Mouse (Mus musculus) liver, adult 2 months (tissue): Measurements from ENCODE around the gene 1700010B08Rik. TPM values are rescaled to one million over a fixed set of nuclear protein-coding genes. Genes with fewer than 3 reads are reported as not detected.

Source experiments
- DNase-seq: peaks from one replicate; pipeline ENCODE4 v3.0.0-alpha.2; 2011; ENCODE audit warnings: low read depth, low spot score; ENCODE audit errors: extremely low read depth
- H3K27ac ChIP-seq: fragments of 200-500 bp; replicated peaks from 2 replicates; pipeline ENCODE4 v1.5.1; 2012; ENCODE audit warnings: low read depth, mild to moderate bottlenecking, control low read depth, inconsistent platforms, low read length; ENCODE audit not compliant: insufficient read depth
- H3K27me3 ChIP-seq: fragments of 200-500 bp; 2 replicates; pipeline ENCODE4 v1.6.1; 2012; ENCODE audit warnings: mild to moderate bottlenecking, moderate library complexity, low read length, inconsistent platforms; ENCODE audit not compliant: control insufficient read depth, insufficient read depth
- H3K36me3 ChIP-seq: fragments of 200-500 bp; 2 replicates; pipeline ENCODE4 v1.6.1; 2012; ENCODE audit warnings: low read length, inconsistent platforms; ENCODE audit not compliant: control insufficient read depth, insufficient read depth
- H3K4me1 ChIP-seq: fragments of 200-500 bp; 2 replicates; pipeline ENCODE4 v1.6.1; 2011; ENCODE audit warnings: low read length; ENCODE audit not compliant: control insufficient read depth, insufficient read depth
- H3K4me3 ChIP-seq: fragments of 200-500 bp; 2 replicates; pipeline ENCODE4 v1.5.1; 2011; ENCODE audit warnings: low read depth, mild to moderate bottlenecking, control low read depth, low read length, moderate library complexity; ENCODE audit not compliant: insufficient read depth
- H3K79me2 ChIP-seq: fragments of 200-500 bp; 2 replicates; pipeline ENCODE4 v1.6.1; 2012; ENCODE audit warnings: inconsistent platforms, mild to moderate bottlenecking, low read length, moderate library complexity; ENCODE audit not compliant: control insufficient read depth, insufficient read depth
- H3K9ac ChIP-seq: fragments of 200-500 bp; 2 replicates; pipeline ENCODE4 v1.6.1; 2012; ENCODE audit warnings: low read depth, mild to moderate bottlenecking, control low read depth, inconsistent platforms, low read length
- CTCF ChIP-seq: fragments of 200-500 bp; IDR thresholded peaks from 2 replicates; pipeline ENCODE4 v1.5.1; 2011; ENCODE audit warnings: low read depth, low read length, control low read depth
- POLR2A ChIP-seq: fragments of 200-500 bp; IDR thresholded peaks from 2 replicates; pipeline ENCODE4 v1.6.1; 2011; ENCODE audit warnings: low read length, control low read depth; ENCODE audit not compliant: insufficient read depth; ENCODE audit errors: extremely low read depth
- WGBS: fragments of 180-500 bp; shearing (Covaris S2); methylation state at CpG from one replicate; pipeline ENCODE4 v1.1.7; 2018; 5-methylcytosine and 5-hydroxymethylcytosine counted together
- polyA plus RNA-seq: library from polyadenylated mRNA; depleted of rRNA; stranded (reverse); fragments of >200 nt; gene quantifications from 2 replicates; pipeline ENCODE4 v1.2.3, GENCODE M21; 2012
- total RNA-seq: library from RNA; depleted of rRNA; stranded (reverse); fragments of >200 nt; gene quantifications from 2 replicates; pipeline ENCODE4 v1.2.3, GENCODE M21; 2014

The 1700010B08Rik gene
- total and polyA plus RNA-seq, 2 experiments, result not detected

DNA sequence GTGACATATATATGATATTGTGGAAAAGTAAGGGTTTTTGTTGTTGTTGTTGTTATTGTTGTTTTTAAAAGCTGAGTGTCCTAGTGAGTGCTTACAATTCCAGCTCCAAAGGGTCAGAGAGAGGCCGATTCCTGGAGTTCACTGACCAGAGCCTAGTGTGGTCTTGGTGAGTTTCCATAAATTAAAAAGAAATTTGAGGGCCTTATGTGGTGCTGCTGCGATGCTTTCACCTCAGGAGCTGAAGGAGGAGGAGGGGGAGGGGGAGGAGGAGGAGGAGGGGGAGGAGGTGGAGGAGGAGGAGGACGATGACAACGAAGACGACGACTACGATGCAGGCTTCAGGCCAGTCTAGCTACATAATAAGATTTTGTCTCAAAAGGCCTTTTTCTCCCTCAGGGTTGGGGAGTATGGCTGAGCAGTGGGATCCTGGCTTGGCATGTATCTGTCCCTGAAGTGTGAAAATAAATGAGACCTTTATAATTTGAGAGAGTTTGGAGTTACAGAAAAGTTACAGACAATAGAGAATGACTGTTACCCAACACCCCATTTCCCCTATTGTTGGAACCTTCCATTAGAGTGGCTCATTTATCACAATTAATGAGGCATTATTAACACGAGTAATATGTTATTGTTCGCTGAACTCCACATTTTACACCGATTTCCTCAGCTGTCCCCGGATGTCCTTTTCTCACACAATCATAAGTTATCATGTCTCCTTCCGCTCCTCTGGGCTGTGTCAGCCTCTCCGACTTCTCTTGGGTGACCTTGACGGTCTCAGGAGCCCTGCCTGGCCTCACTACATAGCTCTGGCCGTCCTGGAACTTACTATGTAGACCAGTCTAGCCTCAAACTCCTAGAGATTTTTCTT, 6.0 kb downstream of the 1700010B08Rik start:
- Histone ChIP-seq H3K27me3 (no peaks in the 10 kb centered on the region), H3K36me3 (no peaks in the 10 kb centered on the region), H3K4me1 (no peaks in the 10 kb centered on the region), H3K4me3 (no peak overlapping the region), H3K27ac (no peak overlapping the region), H3K9ac (no peak overlapping the region), H3K79me2 (no peaks in the 10 kb centered on the region)
- 76% methylated on average over 15 of the region's 15 CpGs for WGBS
- DNase-seq, result no peak
- TF ChIP-seq CTCF (no peak), POLR2A (no peak)

DNA sequence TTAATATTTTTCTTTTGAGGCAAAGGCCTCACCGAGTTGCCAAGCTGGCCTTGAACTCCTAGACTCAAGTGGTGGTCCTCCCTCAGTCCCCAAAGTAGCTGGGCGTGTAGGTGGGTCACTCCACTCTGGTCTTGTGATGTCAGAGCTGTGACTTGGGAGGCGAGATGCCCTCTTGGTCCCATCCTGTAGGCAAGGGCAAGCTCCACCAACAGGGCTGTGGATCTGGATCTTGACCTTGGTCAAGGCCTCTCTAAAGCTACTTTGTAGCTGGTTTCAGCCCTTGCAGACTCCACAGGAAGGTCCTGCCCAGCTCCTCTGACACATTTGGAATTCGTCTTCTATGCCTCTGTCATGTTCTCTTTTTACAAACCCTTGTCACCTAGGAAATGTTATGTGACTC, 6.6 kb downstream of the 1700010B08Rik start:
- H3K4me1 ChIP-seq, result no peaks in the 10 kb centered on the region
- TF ChIP-seq POLR2A (no peak), CTCF (no peak)
- H3K79me2 ChIP-seq, result no peaks in the 10 kb centered on the region
- no peaks in the 10 kb centered on the region for H3K27me3 ChIP-seq
- H3K4me3 ChIP-seq, result no peak overlapping the region
- no peak overlapping the region for H3K27ac ChIP-seq
- no peaks in the 10 kb centered on the region for H3K36me3 ChIP-seq
- WGBS, result 89% methylated on average over 4 of the region's 4 CpGs
- no peak for DNase-seq
- no peak overlapping the region for H3K9ac ChIP-seq

DNA sequence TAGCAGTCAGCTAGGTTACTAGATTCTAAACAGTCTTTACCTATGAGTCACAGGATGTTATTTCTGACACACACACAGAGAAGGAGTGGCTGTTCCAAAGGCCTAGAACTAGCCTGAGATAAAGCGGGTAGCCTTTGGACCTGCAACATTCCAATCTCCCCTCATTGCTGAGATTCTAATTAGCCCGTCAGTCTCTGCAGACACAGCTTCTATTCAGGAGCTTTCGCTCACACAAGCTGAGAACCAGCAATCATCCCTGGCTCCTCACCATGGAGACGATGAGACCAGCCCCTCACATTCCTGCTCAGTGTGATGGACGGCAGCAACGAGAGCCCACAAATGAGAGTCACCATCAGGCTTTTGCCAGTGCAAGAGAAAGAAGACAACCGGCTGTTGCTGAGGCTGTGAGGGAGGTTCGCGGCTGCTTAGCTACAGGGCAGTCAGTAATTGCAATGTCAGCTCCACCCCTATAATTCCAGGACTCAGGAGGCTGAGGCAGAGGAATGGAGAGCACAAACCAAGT, 11.3 kb downstream of the 1700010B08Rik start:
- Histone ChIP-seq H3K4me1 (no peaks in the 10 kb centered on the region), H3K27ac (no peak overlapping the region), H3K9ac (no peak overlapping the region), H3K36me3 (no peaks in the 10 kb centered on the region), H3K4me3 (no peak overlapping the region), H3K79me2 (no peaks in the 10 kb centered on the region), H3K27me3 (no peaks in the 10 kb centered on the region)
- 62% methylated on average over 9 of the region's 9 CpGs for WGBS
- no peak for DNase-seq
- TF ChIP-seq CTCF (no peak), POLR2A (no peak)

DNA sequence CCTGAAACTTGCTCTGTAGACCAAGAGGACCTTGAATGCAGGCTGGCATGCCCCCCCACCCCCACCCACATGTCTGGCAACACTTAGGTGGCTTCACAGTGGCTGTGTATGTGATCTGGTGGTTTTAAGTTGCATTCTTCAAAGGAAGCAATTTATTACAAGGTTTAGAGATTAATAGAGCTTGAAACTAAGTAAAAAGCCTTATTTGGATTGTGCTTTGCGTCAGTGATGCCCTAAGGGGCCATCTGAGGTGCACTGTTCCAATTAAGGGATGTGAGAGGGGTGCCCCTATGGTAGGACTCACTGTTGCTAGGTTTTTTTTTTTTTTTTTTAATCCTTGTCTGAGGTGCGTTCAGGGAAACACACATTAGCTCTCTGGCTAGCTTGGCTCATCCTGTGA, 15.2 kb downstream of the 1700010B08Rik start:
- Histone ChIP-seq H3K27ac (no peak overlapping the region), H3K4me3 (no peak overlapping the region), H3K79me2 (peaks cover 20% of the 10 kb centered on the region; the same call in 1 of the 2 replicates), H3K9ac (no peak overlapping the region), H3K27me3 (no peaks in the 10 kb centered on the region), H3K36me3 (no peaks in the 10 kb centered on the region), H3K4me1 (peaks cover 12% of the 10 kb centered on the region)
- no peak for DNase-seq
- 84% methylated on average over 2 of the region's 2 CpGs for WGBS
- TF ChIP-seq CTCF, result no peak
- no peak for TF ChIP-seq POLR2A

DNA sequence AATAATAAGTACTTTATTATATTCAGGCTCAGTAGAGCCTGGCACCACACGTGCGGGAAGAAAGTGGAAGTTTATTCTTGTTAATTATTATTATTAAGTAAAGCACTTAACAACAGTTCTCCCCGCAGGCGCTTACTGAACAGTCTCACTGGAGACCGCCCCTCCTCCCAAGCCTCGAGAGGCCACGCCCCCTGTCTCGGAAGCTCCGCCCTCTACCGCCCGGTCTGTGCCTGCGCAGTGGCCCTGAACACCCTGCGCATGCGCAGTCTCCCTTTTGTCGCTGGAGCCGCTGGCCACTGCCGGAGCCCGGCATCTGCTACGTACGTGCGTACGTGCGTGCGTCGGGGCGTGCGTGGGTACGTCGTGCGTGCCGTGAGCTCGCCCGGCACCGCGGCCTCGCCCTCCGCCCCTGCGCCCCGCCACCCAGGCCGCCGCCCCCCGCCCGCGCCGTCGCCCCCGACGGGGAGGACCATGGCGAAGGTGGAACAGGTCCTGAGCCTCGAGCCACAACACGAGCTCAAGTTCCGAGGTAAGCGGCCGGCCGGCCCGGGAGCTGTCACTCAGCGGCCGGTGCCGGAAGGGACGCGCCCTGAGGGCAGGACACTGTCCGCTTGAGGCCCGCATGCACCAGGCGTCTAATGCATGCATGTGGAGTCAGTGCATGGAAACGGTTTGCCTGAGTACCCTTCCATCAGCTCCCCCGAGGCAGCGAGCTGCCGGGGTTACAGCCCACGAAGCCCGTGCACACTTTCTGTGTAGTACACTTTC, 18.2 kb downstream of the 1700010B08Rik start, which contains the start of gene Vapb:
Gene Vapb (plus strand): TSS at position 290 of the 768 bp plus-strand sequence.
- peaks cover 39% of the 10 kb centered on the region; the same call in 1 of the 2 replicates for H3K79me2 ChIP-seq
- no peak for TF ChIP-seq CTCF
- TF ChIP-seq POLR2A, result 0 out of 2 replicates have a peak, but pooled peaks have one; percentile 20
- H3K27ac ChIP-seq, result peak within 1 kb of the TSS; percentile 38; the same call in 1 of the 2 replicates
- H3K9ac ChIP-seq, result peak within 1 kb of the TSS; percentile 91
- WGBS, result under 1% methylated on average over 70 of the region's 70 CpGs
- peak; percentile 85 for DNase-seq
- peak within 1 kb of the TSS; percentile 86 for H3K4me3 ChIP-seq
- H3K4me1 ChIP-seq, result peaks cover 28% of the 10 kb centered on the region
- no peaks in the 10 kb centered on the region for H3K27me3 ChIP-seq
- no peaks in the 10 kb centered on the region for H3K36me3 ChIP-seq
